Mouse (Mus musculus) MEL (cell line): ENCODE results near the gene Rnf7. TPM values are rescaled to one million over a fixed set of nuclear protein-coding genes. Genes with fewer than 3 reads are reported as not detected.
A peak's percentile ranks its signal among the peaks of the same experiment; 100 is the strongest.
"Not testable (repeated sequence)": the region's sequence is repeated elsewhere in the genome, so short reads cannot be mapped to it uniquely, and the experiment has no call there.

ENCODE experiments used
- DNase-seq: peaks from one replicate; pipeline ENCODE4 v3.0.0; 2011; ENCODE audit warnings: low read depth, low spot score
- H3K27ac ChIP-seq: 2 replicates; pipeline ENCODE4 v1.5.1; 2012; ENCODE audit warnings: low read depth, mild to moderate bottlenecking, control low read depth, low read length, moderate library complexity; ENCODE audit not compliant: control insufficient read depth
- H3K27me3 ChIP-seq, 2 experiments: fragments of 150-350 bp in 1 of 2; sonication (generic) in 1 of 2; 2 replicates each; pipeline ENCODE4 v1.6.1; 2012; ENCODE audit warnings: low read length in 2 of 2, mild to moderate bottlenecking in 2 of 2, improper control_type of control experiment in 1 of 2, moderate library complexity in 1 of 2; ENCODE audit not compliant: insufficient read depth in 2 of 2, control insufficient read depth in 1 of 2
- H3K36me3 ChIP-seq, 2 experiments: 2 replicates each; pipeline ENCODE4 v1.6.1; 2012 to 2014; ENCODE audit warnings: low read length in 2 of 2, improper control_type of control experiment in 1 of 2, inconsistent platforms in 1 of 2, mild to moderate bottlenecking in 1 of 2; ENCODE audit not compliant: insufficient read depth in 2 of 2, control insufficient read depth in 1 of 2
- H3K4me1 ChIP-seq, 2 experiments: fragments of 150-350 bp in 1 of 2; sonication (generic) in 1 of 2; 2 replicates each; pipeline ENCODE4 v1.6.1; 2012; ENCODE audit warnings: low read length in 2 of 2, improper control_type of control experiment in 1 of 2, mild to moderate bottlenecking in 1 of 2; ENCODE audit not compliant: insufficient read depth in 2 of 2, control insufficient read depth in 1 of 2
- H3K4me3 ChIP-seq, 2 experiments: fragments of 150-350 bp in 1 of 2; sonication (generic) in 1 of 2; 2 replicates each; pipeline ENCODE4 v1.5.1; 2012; ENCODE audit warnings: low read depth in 2 of 2, low read length in 2 of 2, mild to moderate bottlenecking in 2 of 2, moderate library complexity in 2 of 2, control low read depth in 1 of 2, improper control_type of control experiment in 1 of 2; ENCODE audit not compliant: control insufficient read depth in 1 of 2, insufficient read depth in 1 of 2
- H3K79me2 ChIP-seq: 2 replicates; pipeline ENCODE4 v1.6.1; 2012; ENCODE audit warnings: mild to moderate bottlenecking, low read length, moderate library complexity; ENCODE audit not compliant: control insufficient read depth, poor library complexity, insufficient read depth
- H3K9ac ChIP-seq: 2 replicates; pipeline ENCODE4 v1.6.1; 2012; ENCODE audit warnings: low read depth, mild to moderate bottlenecking, control low read depth, low read length, moderate library complexity; ENCODE audit not compliant: control insufficient read depth, poor library complexity, severe bottlenecking
- H3K9me3 ChIP-seq: fragments of 150-350 bp; sonication (generic); replicated peaks from 2 replicates; pipeline ENCODE4 v1.6.1; 2012; ENCODE audit warnings: mild to moderate bottlenecking, low read length, improper control_type of control experiment, moderate library complexity; ENCODE audit not compliant: insufficient read depth
- CHD1 ChIP-seq: IDR thresholded peaks from 2 replicates; pipeline ENCODE4 v1.6.1; 2012; ENCODE audit warnings: low read depth, mild to moderate bottlenecking, inconsistent platforms, low read length, improper control_type of control experiment
- E2F4 ChIP-seq: IDR thresholded peaks from 2 replicates; pipeline ENCODE4 v1.6.1; 2011; ENCODE audit warnings: low read depth, low read length, improper control_type of control experiment, borderline replicate concordance
- EP300 ChIP-seq, 2 experiments: IDR thresholded peaks; 2 replicates each; pipeline ENCODE4 v1.6.1; 2011; ENCODE audit warnings: improper control_type of control experiment in 2 of 2, low read length in 2 of 2, low read depth in 1 of 2, mild to moderate bottlenecking in 1 of 2
- ETS1 ChIP-seq: IDR thresholded peaks from 2 replicates; pipeline ENCODE4 v1.6.1; 2012; ENCODE audit warnings: low read depth, mild to moderate bottlenecking, inconsistent platforms, low read length, improper control_type of control experiment, moderate library complexity
- GATA1 ChIP-seq: IDR thresholded peaks from 2 replicates; pipeline ENCODE4 v1.6.1; 2011; ENCODE audit warnings: low read depth, low read length, improper control_type of control experiment
- JUND ChIP-seq: IDR thresholded peaks from 2 replicates; pipeline ENCODE4 v1.6.1; 2011; ENCODE audit warnings: low read depth, mild to moderate bottlenecking, improper control_type of control experiment, low read length
- MAX ChIP-seq: IDR thresholded peaks from 2 replicates; pipeline ENCODE4 v1.6.1; 2011; ENCODE audit warnings: low read length, improper control_type of control experiment
- MAZ ChIP-seq: IDR thresholded peaks from 2 replicates; pipeline ENCODE4 v1.6.1; 2012; ENCODE audit warnings: low read depth, mild to moderate bottlenecking, inconsistent platforms, low read length, improper control_type of control experiment
- POLR2A ChIP-seq, 2 experiments: IDR thresholded peaks; 2 replicates each; pipeline ENCODE4 v1.6.1; 2011 to 2012; ENCODE audit warnings: low read length in 2 of 2, mild to moderate bottlenecking in 2 of 2, control low read depth in 1 of 2, improper control_type of control experiment in 1 of 2, low read depth in 1 of 2, moderate library complexity in 1 of 2; ENCODE audit not compliant: control insufficient read depth in 1 of 2, insufficient read depth in 1 of 2, poor library complexity in 1 of 2
- POLR2AphosphoS2 ChIP-seq: IDR thresholded peaks from 2 replicates; pipeline ENCODE4 v1.6.1; 2011; ENCODE audit warnings: low read length, improper control_type of control experiment
- RAD21 ChIP-seq: IDR thresholded peaks from 2 replicates; pipeline ENCODE4 v1.6.1; 2011; ENCODE audit warnings: mild to moderate bottlenecking, low read depth, low read length, improper control_type of control experiment
- RCOR1 ChIP-seq: IDR thresholded peaks from 2 replicates; pipeline ENCODE4 v1.6.1; 2012; ENCODE audit warnings: low read depth, mild to moderate bottlenecking, inconsistent platforms, low read length, improper control_type of control experiment
- SMC3 ChIP-seq: IDR thresholded peaks from 2 replicates; pipeline ENCODE4 v1.6.1; 2011; ENCODE audit warnings: low read depth, low read length, improper control_type of control experiment
- TBP ChIP-seq: IDR thresholded peaks from 2 replicates; pipeline ENCODE4 v1.8.0; 2011; ENCODE audit warnings: low read depth, low read length, improper control_type of control experiment
- TCF12 ChIP-seq: IDR thresholded peaks from 2 replicates; pipeline ENCODE4 v1.6.1; 2014; ENCODE audit warnings: low read depth, mild to moderate bottlenecking, inconsistent platforms, low read length, improper control_type of control experiment, moderate library complexity
- ZKSCAN1 ChIP-seq: IDR thresholded peaks from 2 replicates; pipeline ENCODE4 v1.6.1; 2012; ENCODE audit warnings: low read depth, mild to moderate bottlenecking, inconsistent platforms, low read length, improper control_type of control experiment, moderate library complexity
- polyA plus RNA-seq, 2 experiments: library from polyadenylated mRNA; stranded (reverse) in 1 of 2; unstranded in 1 of 2; fragments of >175 nt in 1 of 2; fragments of >200 nt in 1 of 2; gene quantifications; 2 replicates each; pipeline versions ENCODE4 v1.2.1 to v1.2.4; 2012; ENCODE audit warnings: low replicate concordance in 2 of 2, low read depth in 1 of 2; ENCODE audit not compliant: insufficient read length in 2 of 2, insufficient read depth in 1 of 2, missing spikeins in 1 of 2
- total RNA-seq: library from RNA; depleted of rRNA; stranded (reverse); fragments of 300-350 nt; gene quantifications from 2 replicates; pipeline ENCODE4 v1.2.3, GENCODE M21; 2012

Gene Rnf7
- total and polyA plus RNA-seq, 3 experiments: 105 to 157 TPM; not detected in 1

DNA sequence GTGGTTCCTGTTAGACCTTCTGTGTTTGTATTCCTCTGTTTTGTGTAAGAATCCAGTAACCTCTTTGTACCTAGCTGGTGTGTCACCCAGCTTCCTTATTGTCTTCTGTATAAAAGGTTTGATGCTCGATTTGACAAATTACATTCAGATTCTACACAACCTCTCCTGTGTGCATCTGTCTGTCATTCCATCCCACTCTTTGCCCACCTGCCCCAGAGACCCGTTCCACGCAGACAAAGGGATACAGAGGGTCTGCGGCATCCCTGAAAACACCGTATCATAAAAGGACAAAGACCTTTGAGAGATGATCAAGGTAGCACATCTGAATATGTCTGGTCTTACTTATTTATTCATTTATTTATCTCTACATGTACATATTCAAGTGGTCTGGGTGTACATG, 9.4 kb upstream of the Rnf7 start:
- H3K4me1 ChIP-seq, H3K79me2 ChIP-seq, DNase-seq, H3K4me3 ChIP-seq, H3K9ac ChIP-seq, H3K27me3 ChIP-seq, H3K27ac ChIP-seq, H3K9me3 ChIP-seq, H3K36me3 ChIP-seq: not testable (repeated sequence)

- Histone ChIP-seq H3K4me3 (no peak overlapping the region), H3K4me1 (no peaks in the 10 kb centered on the region), H3K27ac (no peak overlapping the region), H3K79me2 (no peaks in the 10 kb centered on the region), H3K36me3 (no peaks in the 10 kb centered on the region; a peak in 1 of 4 replicates), H3K27me3 (no peaks in the 10 kb centered on the region; a peak in 1 of 4 replicates), H3K9ac (no peak overlapping the region), H3K9me3 (no peaks in the 10 kb centered on the region)
- DNase-seq: no peak
- TF ChIP-seq JUND: no peak
- TF ChIP-seq RCOR1: no peak
- TF ChIP-seq SMC3: no peak
- TF ChIP-seq MAX: no peak
- no peak for TF ChIP-seq E2F4
- no peak for TF ChIP-seq POLR2A (IDR thresholded peaks at IDR 0.05; ENCODE audit: control insufficient read depth in 1 of 2, insufficient read depth in 1 of 2, low read depth in 1 of 2, low read length in 2 of 2, poor library complexity in 1 of 2)
- no peak for TF ChIP-seq EP300 (IDR thresholded peaks at IDR 0.05; ENCODE audit: low read depth in 1 of 2, low read length in 2 of 2)
- no peak for TF ChIP-seq RAD21
- TF ChIP-seq ZKSCAN1: no peak
- no peak for TF ChIP-seq CHD1
- no peak for TF ChIP-seq POLR2AphosphoS2
- no peak for TF ChIP-seq TBP
Observed at GRCm38 (mm10) chr9:96483648-96484047, 5.2 kb upstream of the Rnf7 start.

DNA sequence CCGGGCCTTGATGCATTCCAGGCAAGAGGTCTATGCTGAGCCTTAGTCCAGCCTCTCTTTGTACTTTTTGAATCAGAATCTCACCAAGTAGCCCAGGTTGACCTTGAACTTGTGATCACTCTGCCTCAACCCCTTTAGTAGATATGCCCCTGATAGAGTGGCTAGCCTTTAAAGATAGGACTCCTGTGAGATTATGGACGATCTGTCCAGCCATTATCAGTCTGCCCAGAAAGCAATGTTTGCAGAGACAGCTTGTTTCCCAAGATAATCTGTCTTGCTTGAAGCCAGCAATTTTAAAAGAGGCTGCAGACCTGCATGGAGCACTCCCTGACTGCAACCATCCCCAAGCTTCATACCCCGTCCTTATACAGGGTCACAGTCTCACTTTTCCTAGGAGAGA, 4.6 kb upstream of the Rnf7 start:
- no peaks in the 10 kb centered on the region; a peak in 1 of 4 replicates for H3K36me3 ChIP-seq
- H3K4me3 ChIP-seq: no peak overlapping the region
- H3K79me2 ChIP-seq: peaks cover 3% of the 10 kb centered on the region
- no peak overlapping the region for H3K27ac ChIP-seq
- H3K9me3 ChIP-seq: no peaks in the 10 kb centered on the region
- DNase-seq: no peak
- no peaks in the 10 kb centered on the region; a peak in 1 of 4 replicates for H3K27me3 ChIP-seq
- TF ChIP-seq EP300 (IDR thresholded peaks at IDR 0.05; ENCODE audit: low read depth in 1 of 2, low read length in 2 of 2): peak; percentile 55 to 61; a peak in 3 of 4 replicates
- TF ChIP-seq GATA1: peak; percentile 46; the same call in 1 of the 2 replicates
- 0 out of 2 replicates have a peak, but pooled peaks have one; percentile 21 for TF ChIP-seq ETS1
- no peak for TF ChIP-seq MAZ
- TF ChIP-seq TCF12: peak; percentile 63
- H3K9ac ChIP-seq: no peak overlapping the region
- no peaks in the 10 kb centered on the region for H3K4me1 ChIP-seq
